Mouse (Mus musculus): ENCODE measurements around the gene Nhs. TPM values are rescaled to one million over a fixed set of nuclear protein-coding genes. Genes with fewer than 3 reads are reported as not detected.

Nhs gene
- total and polyA plus RNA-seq, 2 experiments from 2014 or later, result 4.0 to 16.5 TPM

DNA sequence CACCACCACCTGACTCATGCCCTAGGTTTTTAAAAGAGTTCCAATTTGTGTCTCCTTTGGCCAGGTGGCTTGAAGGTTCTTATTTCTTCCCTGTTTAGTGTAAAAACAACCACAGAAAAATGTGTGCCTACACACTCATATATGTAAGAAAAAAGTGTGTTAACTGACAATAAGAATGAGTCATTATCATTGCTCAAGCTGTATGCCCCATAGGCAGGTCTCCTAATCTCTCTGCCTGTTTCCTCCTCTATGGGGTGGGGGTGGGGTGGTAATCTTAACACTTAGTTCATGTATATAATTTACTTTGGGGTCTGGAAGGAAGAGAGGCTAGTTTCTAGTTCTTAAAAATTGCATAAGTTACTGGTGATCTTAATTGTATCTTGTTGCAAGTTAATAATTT is 186.8 kb downstream of the Nhs start:
- H3K4me3 ChIP-seq (ENCODE audit: low read length), result no peak overlapping the region
- no peak for TF ChIP-seq CTCF (IDR thresholded peaks at IDR 0.05; ENCODE audit: low read depth)
- no peak overlapping the region for H3K4me2 ChIP-seq (ENCODE audit: low read depth, low read length)
- ATAC-seq (no peak), DNase-seq (ENCODE audit: low spot score) (no peak)
- H3K4me1 ChIP-seq (ENCODE audit: insufficient read depth, low read length), result no peaks in the 10 kb centered on the region
- 0 out of 2 replicates have a peak, but pooled peaks cover 7% of the 10 kb centered on the region for H3K27me3 ChIP-seq (ENCODE audit: insufficient read depth, low read length)
- H3K9ac ChIP-seq (replicated peaks; ENCODE audit: low read length), result no peak overlapping the region
- no peaks in the 10 kb centered on the region for H3K36me3 ChIP-seq (ENCODE audit: insufficient read depth, low read length)
- no peaks in the 10 kb centered on the region for H3K9me3 ChIP-seq (ENCODE audit: low read length)
- H3K27ac ChIP-seq, result no peak overlapping the region

DNA sequence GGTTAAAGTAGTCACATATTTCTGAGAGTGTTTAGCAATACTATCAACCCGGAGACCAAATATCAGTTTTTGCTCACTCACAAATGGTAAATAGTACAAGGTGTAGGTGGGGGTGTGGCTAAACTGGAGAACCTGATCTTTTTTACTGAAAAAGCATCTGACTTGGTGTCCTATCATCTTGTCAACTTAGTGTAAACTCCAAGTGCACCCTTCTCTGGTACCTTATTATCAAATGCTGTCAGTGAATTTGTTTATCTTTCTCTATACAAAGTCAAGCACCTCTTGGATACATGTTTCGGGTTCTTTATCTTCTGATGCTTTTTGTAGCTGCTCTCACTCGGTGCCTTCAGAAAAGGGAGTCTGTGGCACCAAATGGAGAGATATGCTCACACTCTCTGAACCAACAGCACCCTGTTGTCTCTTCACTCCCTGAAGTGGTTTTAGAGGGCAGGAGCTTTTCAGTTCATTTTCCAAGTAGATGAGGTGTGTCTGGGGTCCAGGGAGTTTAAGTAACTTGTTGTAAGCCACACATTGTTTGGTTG is 187.5 kb downstream of the Nhs start:
- Histone ChIP-seq H3K27ac (no peak overlapping the region), H3K4me3 (ENCODE audit: low read length) (no peak overlapping the region), H3K27me3 (ENCODE audit: insufficient read depth, low read length) (0 out of 2 replicates have a peak, but pooled peaks cover 7% of the 10 kb centered on the region), H3K36me3 (ENCODE audit: insufficient read depth, low read length) (no peaks in the 10 kb centered on the region), H3K9me3 (ENCODE audit: low read length) (no peaks in the 10 kb centered on the region), H3K9ac (replicated peaks; ENCODE audit: low read length) (no peak overlapping the region), H3K4me1 (ENCODE audit: insufficient read depth, low read length) (no peaks in the 10 kb centered on the region), H3K4me2 (ENCODE audit: low read depth, low read length) (no peak overlapping the region)
- 78% methylated on average over 3 of the region's 3 CpGs for WGBS
- TF ChIP-seq CTCF (IDR thresholded peaks at IDR 0.05; ENCODE audit: low read depth), result no peak
- ATAC-seq (no peak), DNase-seq (ENCODE audit: low spot score) (no peak)

DNA sequence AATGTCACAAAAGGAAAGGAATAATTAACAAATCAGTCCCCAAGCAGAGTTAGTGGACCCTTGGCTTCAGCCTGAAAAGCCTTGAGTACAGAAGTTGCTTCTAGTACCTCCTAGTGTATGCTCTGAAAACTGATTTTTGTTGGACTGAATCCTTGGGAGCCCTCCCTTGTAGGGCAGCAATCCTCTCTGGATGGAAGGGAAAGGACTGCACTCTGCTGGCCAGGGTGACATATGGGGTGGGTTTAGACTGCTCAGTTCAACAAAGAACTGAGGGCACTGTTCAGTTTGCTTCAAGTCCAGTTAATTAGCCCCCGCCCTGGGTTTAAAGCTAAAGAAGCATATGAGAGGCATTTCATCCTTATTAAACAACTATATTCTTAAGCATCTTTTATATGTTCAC is 188.4 kb downstream of the Nhs start:
- WGBS, result 94% methylated on average over 1 of the region's 1 CpGs
- Histone ChIP-seq H3K4me3 (ENCODE audit: low read length) (no peak overlapping the region), H3K27ac (no peak overlapping the region), H3K9ac (replicated peaks; ENCODE audit: low read length) (no peak overlapping the region), H3K27me3 (ENCODE audit: insufficient read depth, low read length) (0 out of 2 replicates have a peak, but pooled peaks cover 4% of the 10 kb centered on the region), H3K4me2 (ENCODE audit: low read depth, low read length) (no peak overlapping the region), H3K4me1 (ENCODE audit: insufficient read depth, low read length) (no peaks in the 10 kb centered on the region), H3K36me3 (ENCODE audit: insufficient read depth, low read length) (no peaks in the 10 kb centered on the region), H3K9me3 (ENCODE audit: low read length) (no peaks in the 10 kb centered on the region)
- DNase-seq (ENCODE audit: low spot score), result no peak
- no peak for ATAC-seq
- no peak for TF ChIP-seq CTCF (IDR thresholded peaks at IDR 0.05; ENCODE audit: low read depth)

DNA sequence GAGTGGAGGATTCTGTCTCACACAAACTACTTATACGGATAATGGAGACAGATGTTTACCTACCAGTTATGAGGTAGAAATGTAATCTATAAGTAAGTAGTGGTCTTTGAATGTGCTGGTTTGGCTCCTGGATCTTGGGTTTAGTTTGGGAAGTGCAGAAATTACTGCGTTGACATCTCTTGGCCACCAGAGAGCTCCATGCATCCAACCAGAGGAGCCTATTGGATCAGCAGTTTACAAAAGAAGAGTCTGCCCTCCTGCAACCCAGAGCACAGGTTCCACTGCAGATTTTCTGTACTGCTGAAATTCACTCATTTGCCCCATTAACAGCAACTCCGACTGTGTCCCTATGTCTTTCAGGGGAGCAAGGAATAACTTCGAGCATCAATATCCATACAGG is 191.8 kb downstream of the Nhs start:
- no peaks in the 10 kb centered on the region for H3K36me3 ChIP-seq (ENCODE audit: insufficient read depth, low read length)
- no peaks in the 10 kb centered on the region for H3K9me3 ChIP-seq (ENCODE audit: low read length)
- ATAC-seq (peak; percentile 66; the same call in 1 of the 2 replicates), DNase-seq (ENCODE audit: low spot score) (peak; percentile 55)
- H3K9ac ChIP-seq (replicated peaks; ENCODE audit: low read length), result no peak overlapping the region
- no peaks in the 10 kb centered on the region for H3K4me1 ChIP-seq (ENCODE audit: insufficient read depth, low read length)
- H3K4me3 ChIP-seq (ENCODE audit: low read length), result no peak overlapping the region
- TF ChIP-seq CTCF (IDR thresholded peaks at IDR 0.05; ENCODE audit: low read depth), result peak; percentile 66
- no peak overlapping the region for H3K27ac ChIP-seq
- no peaks in the 10 kb centered on the region for H3K27me3 ChIP-seq (ENCODE audit: insufficient read depth, low read length)
- 35% methylated on average over 4 of the region's 4 CpGs for WGBS
- H3K4me2 ChIP-seq (ENCODE audit: low read depth, low read length), result no peak overlapping the region

DNA sequence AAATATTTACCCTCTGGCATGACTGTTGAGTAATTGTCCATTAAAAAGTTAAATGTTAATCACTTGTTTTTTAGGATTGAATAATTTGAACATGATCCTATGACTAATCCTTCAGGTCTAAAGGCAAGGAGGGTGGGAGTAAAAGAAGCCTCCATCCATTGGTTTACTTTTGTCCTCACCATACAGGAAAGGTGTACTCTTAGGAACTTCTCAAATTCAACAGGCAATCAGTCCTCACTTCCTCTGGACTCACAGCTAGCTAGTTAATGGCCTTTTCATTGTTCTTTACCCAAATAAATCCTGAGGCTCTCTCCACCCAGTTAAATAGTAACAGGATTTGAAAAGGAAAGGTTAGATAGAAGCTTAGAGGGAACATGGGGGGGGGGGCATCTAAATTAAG is 196.2 kb downstream of the Nhs start:
- Histone ChIP-seq H3K27ac (no peak overlapping the region), H3K9me3 (ENCODE audit: low read length) (no peaks in the 10 kb centered on the region), H3K4me1 (ENCODE audit: insufficient read depth, low read length) (no peaks in the 10 kb centered on the region), H3K9ac (replicated peaks; ENCODE audit: low read length) (no peak overlapping the region), H3K4me2 (ENCODE audit: low read depth, low read length) (no peak overlapping the region), H3K27me3 (ENCODE audit: insufficient read depth, low read length) (no peaks in the 10 kb centered on the region), H3K4me3 (ENCODE audit: low read length) (no peak overlapping the region), H3K36me3 (ENCODE audit: insufficient read depth, low read length) (no peaks in the 10 kb centered on the region)
- TF ChIP-seq CTCF (IDR thresholded peaks at IDR 0.05; ENCODE audit: low read depth), result no peak
- DNase-seq (ENCODE audit: low spot score), result no peak
- no peak for ATAC-seq

DNA sequence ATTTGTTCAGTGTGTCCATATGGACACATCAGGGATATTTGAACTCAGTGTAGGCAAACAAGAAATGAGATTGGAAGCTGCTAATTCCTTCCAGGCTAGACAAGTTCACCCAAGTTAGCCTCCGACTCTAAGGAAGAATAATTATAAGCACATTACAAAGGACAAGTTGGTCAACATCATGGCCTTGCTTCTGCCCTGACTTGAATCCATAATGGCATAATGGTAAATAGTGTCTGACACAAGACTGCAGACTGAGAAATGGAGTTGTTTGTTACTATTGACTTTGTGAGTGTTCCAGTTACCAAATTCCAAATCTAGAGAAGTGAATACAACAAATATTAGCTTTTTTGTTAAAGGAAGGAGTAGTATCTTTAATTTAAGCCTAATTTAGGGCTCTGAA is 196.7 kb downstream of the Nhs start:
- Histone ChIP-seq H3K36me3 (ENCODE audit: insufficient read depth, low read length) (no peaks in the 10 kb centered on the region), H3K27me3 (ENCODE audit: insufficient read depth, low read length) (no peaks in the 10 kb centered on the region), H3K9ac (replicated peaks; ENCODE audit: low read length) (no peak overlapping the region), H3K9me3 (ENCODE audit: low read length) (no peaks in the 10 kb centered on the region), H3K4me2 (ENCODE audit: low read depth, low read length) (no peak overlapping the region), H3K27ac (no peak overlapping the region), H3K4me3 (ENCODE audit: low read length) (no peak overlapping the region), H3K4me1 (ENCODE audit: insufficient read depth, low read length) (no peaks in the 10 kb centered on the region)
- WGBS, result 85% methylated on average over 1 of the region's 1 CpGs
- no peak for TF ChIP-seq CTCF (IDR thresholded peaks at IDR 0.05; ENCODE audit: low read depth)
- DNase-seq (ENCODE audit: low spot score) (no peak), ATAC-seq (no peak)

DNA sequence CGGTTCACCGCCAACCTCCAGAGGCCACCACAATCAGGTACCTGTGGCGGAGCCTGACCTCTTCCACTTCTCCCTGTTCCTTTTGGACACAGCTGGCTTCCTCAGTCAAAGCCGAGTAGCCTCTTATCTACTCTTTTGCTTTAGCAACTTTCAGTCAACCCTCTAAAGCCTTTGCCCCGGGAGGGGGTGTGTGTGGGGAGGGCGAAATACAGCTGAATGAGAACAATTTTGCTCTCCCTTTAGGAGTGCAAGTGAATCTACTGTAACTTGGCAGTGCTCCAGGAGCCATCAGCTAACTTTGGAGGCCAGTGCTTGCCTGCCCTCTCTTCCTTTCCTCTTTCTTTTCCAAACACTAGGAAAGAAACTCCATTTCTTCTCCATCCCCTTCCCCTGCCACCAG is 197.8 kb downstream of the Nhs start:
- 50% methylated on average over 6 of the region's 6 CpGs for WGBS
- Histone ChIP-seq H3K4me2 (ENCODE audit: low read depth, low read length) (no peak overlapping the region), H3K27ac (no peak overlapping the region), H3K4me3 (ENCODE audit: low read length) (no peak overlapping the region), H3K4me1 (ENCODE audit: insufficient read depth, low read length) (no peaks in the 10 kb centered on the region), H3K9ac (replicated peaks; ENCODE audit: low read length) (no peak overlapping the region), H3K36me3 (ENCODE audit: insufficient read depth, low read length) (no peaks in the 10 kb centered on the region), H3K9me3 (ENCODE audit: low read length) (no peaks in the 10 kb centered on the region), H3K27me3 (ENCODE audit: insufficient read depth, low read length) (no peaks in the 10 kb centered on the region)
- no peak for TF ChIP-seq CTCF (IDR thresholded peaks at IDR 0.05; ENCODE audit: low read depth)
- peak; percentile 29 for DNase-seq (ENCODE audit: low spot score)
- ATAC-seq, result no peak

Data from hindbrain, postnatal 0 days (tissue).